Mouse (Mus musculus) limb, embryonic 13.5 days (tissue): Measurements from ENCODE around the gene Vps26a. TPM values are rescaled to one million over a fixed set of nuclear protein-coding genes. Genes with fewer than 3 reads are reported as not detected.

Experiments
- ATAC-seq: fragments of 200-750 bp; cut with Nextera tagmentation; 2 replicates; pipeline ENCODE4 v1.8.0; 2017; ENCODE audit warnings: low read depth, moderate number of reproducible peaks, moderate TSS enrichment; ENCODE audit not compliant: low FRiP score
- H3K27ac ChIP-seq: fragments of 300-500 bp; sonication (generic); 2 replicates; pipeline ENCODE4 v1.5.1; 2015; ENCODE audit warnings: inconsistent platforms, mild to moderate bottlenecking, moderate library complexity
- H3K27me3 ChIP-seq: fragments of 300-500 bp; sonication (generic); 2 replicates; pipeline ENCODE4 v1.6.1; 2015; ENCODE audit warnings: mild to moderate bottlenecking, inconsistent platforms
- H3K36me3 ChIP-seq: fragments of 300-500 bp; sonication (generic); 2 replicates; pipeline ENCODE4 v1.6.1; 2015; ENCODE audit warnings: inconsistent platforms, mild to moderate bottlenecking, moderate library complexity
- H3K4me1 ChIP-seq: fragments of 300-500 bp; sonication (generic); 2 replicates; pipeline ENCODE4 v1.6.1; 2015; ENCODE audit warnings: inconsistent platforms
- H3K4me2 ChIP-seq: fragments of 300-500 bp; sonication (generic); replicated peaks from 2 replicates; pipeline ENCODE4 v1.6.1; 2015; ENCODE audit warnings: inconsistent platforms, mild to moderate bottlenecking, moderate library complexity
- H3K4me3 ChIP-seq: fragments of 300-500 bp; sonication (generic); 2 replicates; pipeline ENCODE4 v1.5.1; 2015; ENCODE audit warnings: moderate library complexity, mild to moderate bottlenecking, inconsistent platforms
- H3K9ac ChIP-seq: fragments of 300-500 bp; sonication (generic); 2 replicates; pipeline ENCODE4 v1.6.1; 2015; ENCODE audit warnings: mild to moderate bottlenecking, inconsistent platforms
- H3K9me3 ChIP-seq: fragments of 300-500 bp; sonication (generic); 2 replicates; pipeline ENCODE4 v1.6.1; 2016; ENCODE audit warnings: inconsistent platforms
- WGBS: fragments of 180-500 bp; shearing (Covaris S2); methylation state at CpG from one replicate; pipeline ENCODE4 v1.1.7; 2015; 5-methylcytosine and 5-hydroxymethylcytosine counted together
- polyA plus RNA-seq: library from polyadenylated mRNA; unstranded; fragments of >200 nt; fragmentation: Nextera tagmentation; extraction: Ambion mirVana; gene quantifications from 2 replicates; pipeline ENCODE4 v1.2.1, GENCODE M21; 2015

Vps26a gene
- polyA plus RNA-seq = 72.5 and 74.9 TPM in 2 replicates

DNA sequence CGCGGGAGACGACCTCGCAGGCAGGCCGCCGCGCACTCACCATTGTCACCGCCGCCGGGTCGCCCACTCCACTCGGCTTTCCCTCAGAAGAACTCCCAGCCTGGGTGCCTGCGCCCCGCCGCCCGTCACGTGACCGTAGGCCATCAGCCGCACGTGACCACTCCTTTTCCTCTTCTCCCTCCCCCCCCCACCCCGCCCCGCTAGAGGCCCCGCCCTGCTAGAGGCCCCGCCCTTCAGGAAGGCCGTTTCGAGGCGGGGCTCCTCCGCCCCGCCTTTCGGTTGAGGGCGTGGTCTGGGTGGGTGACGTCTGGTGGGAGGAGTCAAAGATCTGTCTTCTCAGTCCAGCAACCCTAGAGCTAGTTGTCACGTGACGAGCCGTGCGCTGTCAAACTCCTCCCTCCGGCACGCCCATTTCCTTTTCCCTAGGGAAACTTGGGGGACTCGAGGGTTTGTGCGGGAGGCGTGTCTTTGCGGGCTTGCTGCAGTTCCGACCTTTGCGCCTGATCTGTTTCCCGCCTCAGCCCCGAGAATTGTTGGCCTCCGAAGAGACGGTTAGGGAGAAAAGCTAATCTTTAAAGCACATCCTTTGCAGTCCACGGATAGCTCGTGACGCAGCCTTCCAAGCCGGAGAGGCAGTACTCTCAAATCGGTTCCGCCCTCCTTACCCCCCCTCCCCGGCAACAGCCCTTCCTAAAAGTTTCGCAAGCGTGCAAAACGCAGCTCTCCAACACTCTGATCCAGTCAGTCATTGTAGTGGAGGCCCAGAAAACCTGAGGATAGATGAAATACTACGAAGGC, at the start of gene Vps26a:
Gene Vps26a (minus strand): TSS at position 188 of the 798 bp plus-strand sequence.
- H3K4me2 ChIP-seq = peak within 1 kb of the TSS; percentile 84
- peak within 1 kb of the TSS; percentile 44 for H3K27ac ChIP-seq
- peak within 1 kb of the TSS; percentile 96 for H3K4me3 ChIP-seq
- peak within 1 kb of the TSS; percentile 91 for H3K9ac ChIP-seq
- under 1% methylated on average over 48 of the region's 59 CpGs for WGBS
- H3K4me1 ChIP-seq = peaks cover 9% of the 10 kb centered on the region
- H3K9me3 ChIP-seq = no peaks in the 10 kb centered on the region
- peak; percentile 89 for ATAC-seq
- no peaks in the 10 kb centered on the region for H3K36me3 ChIP-seq
- no peaks in the 10 kb centered on the region for H3K27me3 ChIP-seq

DNA sequence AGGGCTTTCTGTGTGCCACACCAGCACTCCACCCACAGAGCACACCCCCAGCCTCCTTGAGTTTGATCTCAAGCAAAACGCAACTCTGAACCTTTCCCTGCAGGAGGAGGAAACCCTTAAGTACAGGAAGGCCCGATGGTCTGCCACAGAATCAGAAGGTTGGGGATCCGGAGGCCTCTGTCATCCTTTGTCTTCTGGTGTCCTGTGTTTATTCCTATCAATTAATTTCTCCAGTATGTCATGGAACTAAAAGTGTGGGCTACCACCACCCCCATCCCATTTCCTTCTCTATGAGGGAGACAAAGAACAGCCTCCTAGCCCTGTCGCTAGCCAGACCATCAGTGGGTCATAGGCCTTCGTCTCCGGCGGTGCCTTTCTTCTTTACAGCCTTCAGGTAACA, 47.9 kb upstream of the Vps26a start:
- Histone ChIP-seq H3K27ac (no peak overlapping the region), H3K4me2 (no peak overlapping the region), H3K9me3 (no peaks in the 10 kb centered on the region), H3K4me3 (no peak overlapping the region), H3K36me3 (no peaks in the 10 kb centered on the region), H3K4me1 (no peaks in the 10 kb centered on the region), H3K27me3 (no peaks in the 10 kb centered on the region), H3K9ac (no peak overlapping the region)
- ATAC-seq = no peak
- 87% methylated on average over 7 of the region's 7 CpGs for WGBS

DNA sequence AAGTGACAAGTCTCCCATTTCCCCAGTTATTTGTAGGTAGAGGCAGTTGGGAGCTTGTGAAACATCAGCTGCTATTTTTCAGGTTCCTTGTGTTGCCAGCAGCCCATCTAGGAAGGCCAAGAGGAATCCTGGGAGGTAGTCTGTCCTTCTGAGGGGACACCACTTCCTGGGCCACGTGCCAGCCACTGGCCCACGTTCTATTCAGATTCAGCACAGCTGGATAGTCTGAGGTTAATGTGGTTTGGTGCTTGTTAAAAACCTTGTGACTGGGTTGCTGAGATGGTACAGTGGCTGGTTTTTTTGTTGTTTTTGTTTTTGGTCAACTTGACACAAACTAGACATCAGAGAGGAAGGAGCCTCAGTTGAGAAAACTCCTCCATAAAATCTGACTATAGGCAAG, 46.2 kb upstream of the Vps26a start:
- H3K4me2 ChIP-seq = no peak overlapping the region
- no peaks in the 10 kb centered on the region for H3K36me3 ChIP-seq
- no peak overlapping the region for H3K4me3 ChIP-seq
- H3K9ac ChIP-seq = no peak overlapping the region
- no peaks in the 10 kb centered on the region for H3K4me1 ChIP-seq
- no peaks in the 10 kb centered on the region for H3K27me3 ChIP-seq
- no peaks in the 10 kb centered on the region for H3K9me3 ChIP-seq
- WGBS = 49% methylated on average over 2 of the region's 2 CpGs
- H3K27ac ChIP-seq = no peak overlapping the region
- ATAC-seq = no peak

- Histone ChIP-seq H3K27ac (no peak overlapping the region), H3K4me2 (no peak overlapping the region), H3K4me3 (no peak overlapping the region), H3K9me3 (no peaks in the 10 kb centered on the region), H3K9ac (no peak overlapping the region), H3K36me3 (no peaks in the 10 kb centered on the region), H3K4me1 (no peaks in the 10 kb centered on the region), H3K27me3 (no peaks in the 10 kb centered on the region)
- ATAC-seq = no peak
- WGBS = 86% methylated on average over 9 of the region's 9 CpGs
Measured at GRCm38 (mm10) chr10:62530183-62530582, 43.6 kb upstream of the Vps26a start.

GRCm38 (mm10) chr10:62527351-62527750, 40.7 kb upstream of the Vps26a start, which contains the start of gene Srgn:
Srgn (minus strand) TSS chr10:62527451.
- ATAC-seq = no peak
- 90% methylated on average over 14 of the region's 14 CpGs for WGBS
- H3K4me1 ChIP-seq = no peaks in the 10 kb centered on the region
- no peak within 1 kb of the TSS for H3K4me3 ChIP-seq
- no peaks in the 10 kb centered on the region for H3K36me3 ChIP-seq
- H3K9ac ChIP-seq = no peak within 1 kb of the TSS
- no peak within 1 kb of the TSS for H3K4me2 ChIP-seq
- H3K27ac ChIP-seq = no peak within 1 kb of the TSS
- H3K9me3 ChIP-seq = no peaks in the 10 kb centered on the region
- no peaks in the 10 kb centered on the region for H3K27me3 ChIP-seq

DNA sequence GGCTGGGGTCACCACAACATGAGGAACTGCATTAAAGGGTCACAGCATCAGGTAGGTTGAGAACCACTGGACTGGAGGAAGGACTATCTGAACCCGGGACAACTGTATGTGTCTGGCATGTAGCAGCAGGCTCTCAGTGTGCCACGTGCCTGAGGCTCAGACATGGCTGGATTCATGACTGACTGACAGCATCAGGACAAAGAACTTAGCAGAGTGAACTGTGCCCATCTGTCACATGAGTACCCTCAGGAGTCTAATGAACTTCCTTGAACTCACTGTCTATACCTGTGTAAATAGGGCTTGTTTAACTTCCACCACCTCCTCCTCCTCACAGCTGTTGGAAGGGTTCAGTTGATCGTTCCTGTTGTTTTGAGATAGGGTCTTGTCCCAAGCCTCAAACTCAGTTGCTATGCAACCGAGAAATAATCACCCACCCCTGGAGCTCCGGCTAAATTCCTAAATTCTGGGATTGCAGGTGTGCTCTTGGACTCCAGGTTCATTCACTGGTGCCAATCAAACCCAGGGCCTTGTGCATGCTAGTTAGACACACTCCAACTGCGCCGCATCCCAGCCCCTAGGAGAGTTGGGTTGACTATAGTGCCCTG, 35.8 kb upstream of the Vps26a start:
- Histone ChIP-seq H3K4me2 (no peak overlapping the region), H3K4me1 (no peaks in the 10 kb centered on the region), H3K27me3 (no peaks in the 10 kb centered on the region), H3K4me3 (no peak overlapping the region), H3K9ac (no peak overlapping the region), H3K36me3 (no peaks in the 10 kb centered on the region), H3K27ac (no peak overlapping the region), H3K9me3 (no peaks in the 10 kb centered on the region)
- 73% methylated on average over 7 of the region's 7 CpGs for WGBS
- ATAC-seq = no peak

GRCm38 (mm10) chr10:62521763-62522162, 35.2 kb upstream of the Vps26a start:
- Histone ChIP-seq H3K4me2 (no peak overlapping the region), H3K27ac (no peak overlapping the region), H3K4me3 (no peak overlapping the region), H3K4me1 (no peaks in the 10 kb centered on the region), H3K27me3 (no peaks in the 10 kb centered on the region), H3K9me3 (no peaks in the 10 kb centered on the region), H3K9ac (no peak overlapping the region), H3K36me3 (no peaks in the 10 kb centered on the region)
- 72% methylated on average over 4 of the region's 4 CpGs for WGBS
- ATAC-seq = no peak

DNA sequence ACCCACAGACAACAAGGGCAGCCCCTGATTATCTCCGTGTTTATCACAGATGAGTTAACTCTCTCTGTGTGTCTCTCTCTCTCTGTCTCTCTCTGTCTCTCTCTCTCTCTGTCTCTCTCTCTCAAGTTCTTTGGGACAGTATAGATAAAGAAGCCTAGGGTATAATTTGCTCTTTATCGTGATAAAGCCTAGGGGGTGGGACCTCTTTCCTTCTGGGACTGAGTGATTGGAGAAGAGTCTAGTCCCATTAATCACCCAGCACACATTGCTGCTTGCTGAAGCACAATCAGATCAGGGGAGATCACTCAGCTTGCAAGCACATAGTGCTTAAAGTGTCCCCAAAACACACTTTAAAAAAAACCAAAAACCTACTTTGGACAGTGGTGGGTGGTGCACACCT, 34.3 kb upstream of the Vps26a start:
- Histone ChIP-seq H3K9me3 (no peaks in the 10 kb centered on the region), H3K4me3 (no peak overlapping the region), H3K36me3 (no peaks in the 10 kb centered on the region), H3K27me3 (no peaks in the 10 kb centered on the region), H3K27ac (no peak overlapping the region), H3K9ac (no peak overlapping the region), H3K4me1 (no peaks in the 10 kb centered on the region), H3K4me2 (no peak overlapping the region)
- ATAC-seq = no peak
- WGBS = 75% methylated on average over 2 of the region's 2 CpGs

DNA sequence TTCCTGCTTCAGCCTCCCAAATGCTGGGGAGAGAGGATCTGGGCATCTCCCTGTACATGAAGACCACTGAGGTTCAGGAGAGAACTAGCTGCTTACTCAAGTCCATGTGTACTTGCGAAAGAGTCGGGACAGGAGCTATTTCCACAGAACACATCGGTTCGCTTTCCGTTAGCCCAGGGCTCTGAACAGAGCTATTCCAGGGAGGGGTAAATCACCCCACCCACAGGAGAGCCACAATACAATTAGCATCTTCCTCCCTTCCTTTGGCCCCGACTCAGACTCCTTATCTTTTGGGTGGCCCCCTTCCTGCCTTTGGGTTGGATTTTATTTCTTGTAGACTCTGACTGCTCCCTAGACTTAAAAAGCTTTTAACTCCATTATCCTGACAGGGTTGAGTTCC, 30.9 kb upstream of the Vps26a start:
- no peaks in the 10 kb centered on the region for H3K4me1 ChIP-seq
- no peak overlapping the region for H3K27ac ChIP-seq
- H3K27me3 ChIP-seq = no peaks in the 10 kb centered on the region
- no peak overlapping the region for H3K4me2 ChIP-seq
- no peaks in the 10 kb centered on the region for H3K36me3 ChIP-seq
- no peak overlapping the region for H3K4me3 ChIP-seq
- no peaks in the 10 kb centered on the region for H3K9me3 ChIP-seq
- no peak for ATAC-seq
- WGBS = 88% methylated on average over 6 of the region's 6 CpGs
- H3K9ac ChIP-seq = no peak overlapping the region

GRCm38 (mm10) chr10:62512855-62513254, 26.2 kb upstream of the Vps26a start:
- WGBS = 88% methylated on average over 4 of the region's 4 CpGs
- Histone ChIP-seq H3K4me2 (no peak overlapping the region), H3K27me3 (peaks cover 12% of the 10 kb centered on the region), H3K27ac (no peak overlapping the region), H3K9ac (no peak overlapping the region), H3K9me3 (no peaks in the 10 kb centered on the region), H3K4me1 (0 out of 2 replicates have a peak, but pooled peaks cover 6% of the 10 kb centered on the region), H3K36me3 (no peaks in the 10 kb centered on the region), H3K4me3 (no peak overlapping the region)
- ATAC-seq = no peak

- Histone ChIP-seq H3K36me3 (no peaks in the 10 kb centered on the region), H3K9ac (no peak overlapping the region), H3K4me1 (0 out of 2 replicates have a peak, but pooled peaks cover 8% of the 10 kb centered on the region), H3K4me2 (no peak overlapping the region), H3K4me3 (no peak overlapping the region), H3K9me3 (no peaks in the 10 kb centered on the region), H3K27ac (no peak overlapping the region), H3K27me3 (peaks cover 20% of the 10 kb centered on the region)
- 71% methylated on average over 6 of the region's 6 CpGs for WGBS
- no peak for ATAC-seq
Measured at GRCm38 (mm10) chr10:62511528-62511927, 24.9 kb upstream of the Vps26a start.

GRCm38 (mm10) chr10:62509032-62509656, 22.5 kb upstream of the Vps26a start:
- WGBS = 60% methylated on average over 11 of the region's 11 CpGs
- H3K36me3 ChIP-seq = no peaks in the 10 kb centered on the region
- H3K9me3 ChIP-seq = no peaks in the 10 kb centered on the region
- H3K27ac ChIP-seq = no peak overlapping the region
- peaks cover 23% of the 10 kb centered on the region for H3K27me3 ChIP-seq
- no peak overlapping the region for H3K4me3 ChIP-seq
- peak overlapping the region; percentile 64; the same call in 1 of the 2 replicates for H3K4me2 ChIP-seq
- no peak for ATAC-seq
- H3K4me1 ChIP-seq = 0 out of 2 replicates have a peak, but pooled peaks cover 8% of the 10 kb centered on the region
- H3K9ac ChIP-seq = 0 out of 2 replicates have a peak overlapping the region, but pooled peaks have one; percentile 25
